Mouse (Mus musculus): ENCODE results near the gene Rd3. TPM values are rescaled to one million over a fixed set of nuclear protein-coding genes. Genes with fewer than 3 reads are reported as not detected.
A peak's percentile ranks its signal among the peaks of the same experiment; 100 is the strongest.

Rd3 gene
- polyA plus RNA-seq, 1 experiment from 2014 or later, result 3.7 TPM

- H3K27ac ChIP-seq (ENCODE audit: low read length), result peak overlapping the region; percentile 85
- peaks cover 6% of the 10 kb centered on the region; the same call in 1 of the 2 replicates for H3K4me1 ChIP-seq (ENCODE audit: insufficient read depth, low read depth, low read length)
- H3K36me3 ChIP-seq (ENCODE audit: insufficient read depth, low read length), result no peaks in the 10 kb centered on the region
- H3K27me3 ChIP-seq (replicated peaks; ENCODE audit: insufficient read depth, low read length), result no peaks in the 10 kb centered on the region
- peak overlapping the region; percentile 25 for H3K4me2 ChIP-seq (replicated peaks; ENCODE audit: low read depth, low read length)
- 41% methylated on average over 2 of the region's 2 CpGs for WGBS
- H3K4me3 ChIP-seq (ENCODE audit: low read depth, low read length), result no peak overlapping the region
- H3K9ac ChIP-seq (replicated peaks; ENCODE audit: low read depth), result no peak overlapping the region
- DNase-seq (ENCODE audit: low spot score) (peak; percentile 54), ATAC-seq (peak; percentile 41)
- no peaks in the 10 kb centered on the region for H3K9me3 ChIP-seq (ENCODE audit: low read length)
- no peak for TF ChIP-seq CTCF (IDR thresholded peaks at IDR 0.05)
These were observed 20.3 kb upstream of the Rd3 start for GRCm38 (mm10) chr1:191956871-191957270.

DNA sequence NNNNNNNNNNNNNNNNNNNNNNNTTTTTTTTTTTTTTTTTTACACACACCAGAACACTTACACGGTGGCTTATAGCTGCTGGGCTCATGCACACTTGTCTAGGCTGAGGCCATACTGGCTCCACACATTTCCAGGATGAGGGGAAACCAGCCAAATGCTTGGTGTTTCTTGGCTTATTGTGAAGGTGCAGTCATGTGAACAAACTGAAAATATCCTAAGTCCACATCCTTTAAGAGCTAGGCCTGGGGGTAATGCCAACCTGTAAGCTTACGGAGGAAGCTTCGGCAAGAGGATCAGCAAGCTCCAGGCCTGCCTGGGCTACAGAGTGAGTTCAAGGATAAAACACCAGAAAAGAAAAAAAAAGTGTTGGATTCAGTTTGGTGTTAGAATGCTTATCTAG lies 19.8 kb upstream of the Rd3 start:
- Histone ChIP-seq H3K4me3 (ENCODE audit: low read depth, low read length) (no peak overlapping the region), H3K27me3 (replicated peaks; ENCODE audit: insufficient read depth, low read length) (no peaks in the 10 kb centered on the region), H3K9me3 (ENCODE audit: low read length) (no peaks in the 10 kb centered on the region), H3K4me1 (ENCODE audit: insufficient read depth, low read depth, low read length) (peaks cover 6% of the 10 kb centered on the region; the same call in 1 of the 2 replicates), H3K9ac (replicated peaks; ENCODE audit: low read depth) (no peak overlapping the region), H3K4me2 (replicated peaks; ENCODE audit: low read depth, low read length) (no peak overlapping the region), H3K36me3 (ENCODE audit: insufficient read depth, low read length) (no peaks in the 10 kb centered on the region), H3K27ac (ENCODE audit: low read length) (peak overlapping the region; percentile 85; the same call in 1 of the 2 replicates)
- TF ChIP-seq EP300 (IDR thresholded peaks at IDR 0.05), result no peak
- TF ChIP-seq CTCF (IDR thresholded peaks at IDR 0.05), result no peak
- DNase-seq (ENCODE audit: low spot score) (no peak), ATAC-seq (no peak)
- 66% methylated on average over 3 of the region's 3 CpGs for WGBS

DNA sequence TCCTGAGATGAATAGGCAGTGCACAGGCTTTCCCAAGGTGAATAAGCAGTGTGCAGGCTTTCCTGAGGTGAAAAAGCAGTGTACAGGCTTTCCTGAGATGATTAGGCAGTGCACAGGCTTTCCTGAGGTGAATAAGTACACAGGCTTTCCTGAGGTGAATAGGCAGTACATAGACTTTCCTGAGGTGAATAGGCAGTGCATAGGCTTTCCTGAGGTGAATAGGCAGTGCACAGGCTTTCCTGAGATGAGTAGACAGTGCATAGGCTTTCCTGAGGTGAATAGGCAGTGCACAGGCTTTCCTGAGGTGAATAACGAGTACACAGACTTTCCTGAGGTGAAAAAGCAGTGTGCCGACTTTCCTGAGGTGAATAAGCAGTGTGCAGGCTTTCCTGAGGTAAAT lies 16.2 kb upstream of the Rd3 start:
- 0 out of 2 replicates have a peak, but pooled peaks cover 6% of the 10 kb centered on the region for H3K4me1 ChIP-seq (ENCODE audit: insufficient read depth, low read depth, low read length)
- no peak overlapping the region for H3K4me3 ChIP-seq (ENCODE audit: low read depth, low read length)
- WGBS, result 34% methylated on average over 2 of the region's 2 CpGs
- H3K9me3 ChIP-seq (ENCODE audit: low read length), result no peaks in the 10 kb centered on the region
- H3K27ac ChIP-seq (ENCODE audit: low read length), result no peak overlapping the region
- no peak for ATAC-seq
- no peaks in the 10 kb centered on the region for H3K36me3 ChIP-seq (ENCODE audit: insufficient read depth, low read length)
- H3K27me3 ChIP-seq (replicated peaks; ENCODE audit: insufficient read depth, low read length), result no peaks in the 10 kb centered on the region
- no peak overlapping the region for H3K4me2 ChIP-seq (replicated peaks; ENCODE audit: low read depth, low read length)
- no peak for DNase-seq (ENCODE audit: low spot score)
- no peak overlapping the region for H3K9ac ChIP-seq (replicated peaks; ENCODE audit: low read depth)
- no peak for TF ChIP-seq CTCF (IDR thresholded peaks at IDR 0.05)
- no peak for TF ChIP-seq EP300 (IDR thresholded peaks at IDR 0.05)

DNA sequence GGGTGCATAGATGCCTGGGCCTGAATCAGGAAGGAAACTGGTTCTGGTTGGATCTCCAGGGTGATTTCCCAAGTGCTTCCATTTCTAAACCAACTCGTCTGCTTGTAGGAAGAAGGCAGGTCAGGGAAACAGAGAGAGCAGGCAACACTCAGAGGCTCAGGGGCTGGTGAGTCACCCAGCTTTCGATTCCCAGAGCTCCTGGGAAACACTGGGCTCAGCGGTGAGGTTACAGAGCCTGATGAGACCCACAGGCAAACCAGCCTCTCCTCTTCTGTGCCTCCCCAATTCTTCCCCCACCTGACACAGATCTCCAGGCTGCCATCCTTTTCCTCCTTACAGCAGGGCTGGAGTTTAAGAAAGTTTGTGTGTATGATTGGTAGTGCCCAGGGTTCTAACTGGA lies 13.8 kb upstream of the Rd3 start:
- TF ChIP-seq CTCF (IDR thresholded peaks at IDR 0.05), result no peak
- no peak for TF ChIP-seq EP300 (IDR thresholded peaks at IDR 0.05)
- H3K9me3 ChIP-seq (ENCODE audit: low read length), result no peaks in the 10 kb centered on the region

DNA sequence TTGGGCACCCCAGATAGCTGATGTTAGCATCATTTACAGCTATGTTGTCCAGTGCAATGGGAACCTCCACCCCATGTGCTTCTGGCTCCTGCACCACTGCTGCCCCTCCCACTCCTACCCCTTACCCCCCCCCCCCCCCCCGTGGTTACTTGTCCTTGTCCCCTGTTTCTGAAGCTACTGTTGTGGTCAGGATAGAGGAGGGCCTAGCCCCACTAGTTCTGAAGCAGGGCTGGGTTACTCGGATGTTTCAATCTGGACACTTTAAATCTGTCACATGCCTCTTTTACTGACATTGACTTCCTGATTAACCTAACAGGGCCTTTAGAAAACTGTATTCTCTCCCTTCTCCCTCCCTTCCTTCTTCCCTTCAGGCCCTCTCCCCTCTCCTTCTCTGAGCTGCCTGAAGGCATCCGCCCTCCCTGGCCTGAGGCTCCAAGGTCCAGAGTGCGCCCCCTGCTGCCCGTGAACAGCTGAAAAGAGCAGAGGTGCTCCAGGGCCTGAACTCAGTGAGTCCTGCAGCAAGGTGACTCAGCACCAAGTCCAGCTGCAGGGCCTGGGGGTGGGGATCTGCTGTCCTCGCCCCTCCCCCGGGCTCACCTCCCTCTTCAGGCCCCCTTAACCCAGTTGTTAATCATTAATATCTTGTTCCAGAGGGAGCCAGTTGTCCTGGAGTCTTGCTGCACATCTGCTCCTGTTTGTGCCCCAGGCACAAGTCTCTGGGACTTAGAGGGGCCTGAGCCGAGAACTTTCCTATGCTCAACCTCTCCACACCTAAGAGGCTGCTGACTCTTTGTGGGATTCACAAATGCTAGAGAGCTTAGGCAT lies 13.0 kb upstream of the Rd3 start:
- Histone ChIP-seq H3K9ac (replicated peaks; ENCODE audit: low read depth) (no peak overlapping the region), H3K4me2 (replicated peaks; ENCODE audit: low read depth, low read length) (no peak overlapping the region), H3K4me1 (ENCODE audit: insufficient read depth, low read depth, low read length) (no peaks in the 10 kb centered on the region), H3K27ac (ENCODE audit: low read length) (no peak overlapping the region), H3K36me3 (ENCODE audit: insufficient read depth, low read length) (no peaks in the 10 kb centered on the region), H3K9me3 (ENCODE audit: low read length) (no peaks in the 10 kb centered on the region), H3K27me3 (replicated peaks; ENCODE audit: insufficient read depth, low read length) (no peaks in the 10 kb centered on the region), H3K4me3 (ENCODE audit: low read depth, low read length) (no peak overlapping the region)
- DNase-seq (ENCODE audit: low spot score), result peak; percentile 91
- ATAC-seq, result peak; percentile 90
- TF ChIP-seq CTCF (IDR thresholded peaks at IDR 0.05) (peak; percentile 95), EP300 (IDR thresholded peaks at IDR 0.05) (no peak)
- 21% methylated on average over 8 of the region's 8 CpGs for WGBS

More for the DNA sequence above, 13.8 kb upstream of the Rd3 start:
- no peaks in the 10 kb centered on the region for H3K27me3 ChIP-seq (replicated peaks; ENCODE audit: insufficient read depth, low read length)
- H3K36me3 ChIP-seq (ENCODE audit: insufficient read depth, low read length), result no peaks in the 10 kb centered on the region
- no peak for ATAC-seq
- no peak overlapping the region for H3K4me3 ChIP-seq (ENCODE audit: low read depth, low read length)
- WGBS, result 68% methylated on average over 3 of the region's 3 CpGs
- no peaks in the 10 kb centered on the region for H3K4me1 ChIP-seq (ENCODE audit: insufficient read depth, low read depth, low read length)
- H3K4me2 ChIP-seq (replicated peaks; ENCODE audit: low read depth, low read length), result no peak overlapping the region
- no peak overlapping the region for H3K27ac ChIP-seq (ENCODE audit: low read length)
- no peak for DNase-seq (ENCODE audit: low spot score)
- no peak overlapping the region for H3K9ac ChIP-seq (replicated peaks; ENCODE audit: low read depth)

GRCm38 (mm10) chr1:191964773-191965481 lies 12.2 kb upstream of the Rd3 start:
- WGBS, result 15% methylated on average over 13 of the region's 13 CpGs
- ATAC-seq (peak; percentile 66), DNase-seq (ENCODE audit: low spot score) (peak; percentile 88)
- Histone ChIP-seq H3K36me3 (ENCODE audit: insufficient read depth, low read length) (no peaks in the 10 kb centered on the region), H3K27me3 (replicated peaks; ENCODE audit: insufficient read depth, low read length) (no peaks in the 10 kb centered on the region), H3K4me2 (replicated peaks; ENCODE audit: low read depth, low read length) (no peak overlapping the region), H3K4me1 (ENCODE audit: insufficient read depth, low read depth, low read length) (no peaks in the 10 kb centered on the region), H3K27ac (ENCODE audit: low read length) (no peak overlapping the region), H3K9ac (replicated peaks; ENCODE audit: low read depth) (no peak overlapping the region), H3K9me3 (ENCODE audit: low read length) (no peaks in the 10 kb centered on the region), H3K4me3 (ENCODE audit: low read depth, low read length) (no peak overlapping the region)
- TF ChIP-seq CTCF (IDR thresholded peaks at IDR 0.05), result peak; percentile 93
- TF ChIP-seq EP300 (IDR thresholded peaks at IDR 0.05), result no peak
